Mouse (Mus musculus): ENCODE results near the gene Zfp57. TPM values are rescaled to one million over a fixed set of nuclear protein-coding genes. Genes with fewer than 3 reads are reported as not detected.

Gene Zfp57
- polyA plus RNA-seq (2015; fragmentation: Nextera tagmentation; extraction: Ambion mirVana) = 8.6 and 9.0 TPM in 2 replicates

DNA sequence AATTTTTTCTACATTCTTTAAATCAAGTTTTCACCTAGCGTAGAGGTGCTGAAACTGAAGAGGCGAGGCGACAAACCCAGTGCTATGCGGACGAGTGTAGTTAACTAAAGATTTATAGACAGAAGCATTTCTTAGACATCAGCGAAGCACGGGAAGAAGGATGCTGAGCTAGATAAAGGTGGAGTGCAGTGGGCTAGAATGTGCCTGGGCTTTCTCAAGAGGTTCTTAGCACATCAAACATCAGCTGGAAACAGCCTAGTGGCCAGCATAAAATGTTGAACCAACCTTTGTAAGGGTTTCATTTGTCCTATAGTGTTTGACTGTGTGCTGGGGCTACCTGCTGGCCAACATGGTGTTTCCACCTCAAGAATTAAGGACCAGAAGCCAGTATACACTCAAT is at the start of gene Zfp57:
Gene Zfp57 (plus strand): TSS at position 301 of the 400 bp plus-strand sequence.
- ATAC-seq = no peak
- TF ChIP-seq CTCF (IDR thresholded peaks at IDR 0.05; ENCODE audit: low read depth) = no peak
- Histone ChIP-seq H3K9ac (ENCODE audit: low read depth, low read length) (no peak within 1 kb of the TSS), H3K9me3 (ENCODE audit: control insufficient read depth) (no peaks in the 10 kb centered on the region), H3K36me3 (ENCODE audit: control insufficient read depth, insufficient read depth) (no peaks in the 10 kb centered on the region), H3K4me3 (ENCODE audit: low read depth, low read length) (no peak within 1 kb of the TSS), H3K4me2 (replicated peaks; ENCODE audit: low read depth) (peak within 1 kb of the TSS; percentile 84; the same call in 1 of the 2 replicates), H3K27ac (ENCODE audit: low read depth, low read length) (no peak within 1 kb of the TSS), H3K4me1 (replicated peaks; ENCODE audit: control insufficient read depth, insufficient read depth, low read length) (0 out of 2 replicates have a peak, but pooled peaks cover 3% of the 10 kb centered on the region), H3K27me3 (replicated peaks; ENCODE audit: control insufficient read depth, insufficient read depth, low read length) (no peaks in the 10 kb centered on the region)
- WGBS = 90% methylated on average over 7 of the region's 7 CpGs

DNA sequence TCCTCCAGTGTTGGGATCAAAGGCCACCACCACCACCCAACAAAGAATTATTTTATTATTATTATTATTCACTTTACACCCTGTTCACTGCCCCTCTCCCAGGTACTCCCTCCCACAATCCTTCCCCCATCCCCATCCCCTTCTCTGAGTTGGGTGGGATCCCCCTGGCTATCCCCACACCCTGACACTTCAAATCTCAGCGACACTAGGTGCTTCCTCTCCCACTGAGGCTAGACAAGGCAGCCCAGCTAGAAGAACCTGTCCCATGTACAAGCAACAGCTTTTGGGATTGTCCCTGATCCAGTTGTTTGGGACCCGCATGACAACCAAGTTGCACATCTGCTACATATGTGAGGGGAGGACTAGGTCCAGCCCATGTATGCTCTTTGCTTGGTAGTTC is 48.3 kb upstream of the Zfp57 start:
- Histone ChIP-seq H3K4me3 (ENCODE audit: low read depth, low read length) (no peak overlapping the region), H3K9me3 (ENCODE audit: control insufficient read depth) (no peaks in the 10 kb centered on the region), H3K4me2 (replicated peaks; ENCODE audit: low read depth) (no peak overlapping the region), H3K27me3 (replicated peaks; ENCODE audit: control insufficient read depth, insufficient read depth, low read length) (no peaks in the 10 kb centered on the region), H3K9ac (ENCODE audit: low read depth, low read length) (no peak overlapping the region), H3K4me1 (replicated peaks; ENCODE audit: control insufficient read depth, insufficient read depth, low read length) (peaks cover 3% of the 10 kb centered on the region; the same call in 1 of the 2 replicates), H3K36me3 (ENCODE audit: control insufficient read depth, insufficient read depth) (peaks cover 23% of the 10 kb centered on the region), H3K27ac (ENCODE audit: low read depth, low read length) (no peak overlapping the region)
- 88% methylated on average over 2 of the region's 2 CpGs for WGBS
- no peak for TF ChIP-seq CTCF (IDR thresholded peaks at IDR 0.05; ENCODE audit: low read depth)
- no peak for ATAC-seq

DNA sequence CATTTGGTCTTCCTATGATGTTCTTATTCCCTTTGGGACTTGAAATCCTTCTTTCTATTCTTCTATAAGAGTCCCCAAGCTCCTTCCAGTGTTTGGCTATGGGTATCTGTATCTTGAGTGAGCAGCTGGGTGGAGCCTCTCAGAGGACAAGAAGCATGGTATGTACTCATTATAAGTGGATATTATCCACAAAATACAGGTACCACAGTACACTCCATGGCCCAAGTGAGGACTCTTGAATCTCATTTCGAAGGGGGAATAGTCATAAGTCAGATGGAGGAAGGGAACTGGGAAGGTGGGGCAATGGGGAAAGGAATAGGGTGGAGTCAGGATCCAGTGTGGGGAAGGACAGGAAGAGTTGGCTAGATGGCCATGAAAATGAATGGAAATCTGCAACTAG is 47.9 kb upstream of the Zfp57 start:
- H3K9ac ChIP-seq (ENCODE audit: low read depth, low read length) = no peak overlapping the region
- no peak for TF ChIP-seq CTCF (IDR thresholded peaks at IDR 0.05; ENCODE audit: low read depth)
- peaks cover 4% of the 10 kb centered on the region; the same call in 1 of the 2 replicates for H3K4me1 ChIP-seq (replicated peaks; ENCODE audit: control insufficient read depth, insufficient read depth, low read length)
- no peak overlapping the region for H3K27ac ChIP-seq (ENCODE audit: low read depth, low read length)
- WGBS = 97% methylated on average over 1 of the region's 1 CpGs
- peaks cover 23% of the 10 kb centered on the region for H3K36me3 ChIP-seq (ENCODE audit: control insufficient read depth, insufficient read depth)
- H3K9me3 ChIP-seq (ENCODE audit: control insufficient read depth) = no peaks in the 10 kb centered on the region
- H3K27me3 ChIP-seq (replicated peaks; ENCODE audit: control insufficient read depth, insufficient read depth, low read length) = no peaks in the 10 kb centered on the region
- no peak overlapping the region for H3K4me2 ChIP-seq (replicated peaks; ENCODE audit: low read depth)
- no peak overlapping the region for H3K4me3 ChIP-seq (ENCODE audit: low read depth, low read length)
- ATAC-seq = no peak

DNA sequence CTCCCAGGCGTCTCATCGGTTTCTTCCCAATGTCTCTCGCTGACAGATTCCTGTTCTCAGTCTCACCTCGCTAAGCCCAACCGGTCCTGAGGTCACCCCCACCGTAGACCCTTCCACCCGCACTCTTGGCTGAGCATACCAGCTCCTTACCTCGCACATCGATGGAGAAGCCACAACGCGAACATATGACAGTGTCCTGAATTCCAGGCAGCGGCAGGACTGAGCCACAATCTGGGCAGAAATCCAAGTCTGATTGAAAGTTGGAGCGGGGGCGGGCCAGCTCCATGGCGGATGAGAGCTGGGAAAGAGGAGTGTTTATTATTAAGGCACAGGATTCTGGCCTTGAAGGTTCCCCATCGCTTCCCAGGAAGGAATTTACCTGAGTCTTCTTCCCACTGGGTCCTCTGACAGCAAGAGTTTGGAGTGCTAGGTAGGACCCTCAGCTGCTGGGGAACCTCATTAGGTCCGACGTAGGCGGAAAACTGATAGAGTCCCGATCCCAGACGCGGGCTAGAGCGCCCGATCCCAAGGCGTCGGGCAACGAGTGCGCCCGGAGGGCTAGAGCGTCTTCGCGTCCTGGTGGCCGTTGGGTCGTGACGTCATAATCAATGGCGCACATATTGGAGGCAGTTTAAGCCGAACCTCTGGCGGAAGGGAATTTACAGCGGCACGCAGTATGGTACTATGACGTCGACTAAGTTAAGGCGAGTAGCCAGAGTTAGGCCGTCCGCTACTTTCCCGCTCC is 42.8 kb upstream of the Zfp57 start, which contains the start of the genes Znrd1 and Znrd1as:
Gene Znrd1 (minus strand): TSS at position 561 of the 745 bp plus-strand sequence.
Gene Znrd1as (plus strand): TSS at position 594 of the 745 bp plus-strand sequence.
- no peak; the same call in 1 of the 2 replicates for TF ChIP-seq CTCF (IDR thresholded peaks at IDR 0.05; ENCODE audit: low read depth)
- peak within 1 kb of the TSS; percentile 47 for H3K27ac ChIP-seq (ENCODE audit: low read depth, low read length)
- H3K36me3 ChIP-seq (ENCODE audit: control insufficient read depth, insufficient read depth) = peaks cover 13% of the 10 kb centered on the region
- peaks cover 4% of the 10 kb centered on the region; the same call in 1 of the 2 replicates for H3K4me1 ChIP-seq (replicated peaks; ENCODE audit: control insufficient read depth, insufficient read depth, low read length)
- H3K4me3 ChIP-seq (ENCODE audit: low read depth, low read length) = peak within 1 kb of the TSS; percentile 56
- H3K4me2 ChIP-seq (replicated peaks; ENCODE audit: low read depth) = peak within 1 kb of the TSS; percentile 75
- H3K9me3 ChIP-seq (ENCODE audit: control insufficient read depth) = no peaks in the 10 kb centered on the region
- H3K27me3 ChIP-seq (replicated peaks; ENCODE audit: control insufficient read depth, insufficient read depth, low read length) = no peaks in the 10 kb centered on the region
- peak; percentile 99 for ATAC-seq
- WGBS = under 1% methylated on average over 46 of the region's 46 CpGs
- H3K9ac ChIP-seq (ENCODE audit: low read depth, low read length) = peak within 1 kb of the TSS; percentile 74

DNA sequence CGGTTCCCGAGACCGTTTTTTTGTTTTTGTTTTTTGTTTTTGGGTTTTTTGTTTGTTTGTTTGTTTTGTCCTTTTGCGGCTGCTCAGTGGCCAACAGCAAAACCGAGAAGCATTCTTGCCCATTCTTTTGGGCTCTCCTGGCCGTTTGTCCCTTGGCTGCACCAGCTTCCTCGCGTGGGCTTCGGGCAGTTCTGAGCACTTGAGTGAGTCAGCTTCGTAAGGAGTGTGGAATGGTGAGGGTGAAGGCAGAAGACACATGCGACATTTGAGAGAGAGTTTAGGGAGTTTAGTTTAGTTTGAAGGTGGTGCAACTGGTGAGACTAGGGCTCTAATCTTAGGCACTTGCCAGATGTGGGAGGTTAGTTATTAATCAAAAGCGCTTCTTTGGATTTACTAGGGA is 42.1 kb upstream of the Zfp57 start:
- WGBS = 8% methylated on average over 12 of the region's 12 CpGs
- no peak for TF ChIP-seq CTCF (IDR thresholded peaks at IDR 0.05; ENCODE audit: low read depth)
- H3K36me3 ChIP-seq (ENCODE audit: control insufficient read depth, insufficient read depth) = peaks cover 9% of the 10 kb centered on the region
- H3K4me3 ChIP-seq (ENCODE audit: low read depth, low read length) = peak overlapping the region; percentile 56
- H3K9me3 ChIP-seq (ENCODE audit: control insufficient read depth) = no peaks in the 10 kb centered on the region
- peak overlapping the region; percentile 75 for H3K4me2 ChIP-seq (replicated peaks; ENCODE audit: low read depth)
- H3K27me3 ChIP-seq (replicated peaks; ENCODE audit: control insufficient read depth, insufficient read depth, low read length) = no peaks in the 10 kb centered on the region
- H3K27ac ChIP-seq (ENCODE audit: low read depth, low read length) = peak overlapping the region; percentile 47
- H3K9ac ChIP-seq (ENCODE audit: low read depth, low read length) = peak overlapping the region; percentile 74
- ATAC-seq = no peak
- peaks cover 4% of the 10 kb centered on the region; the same call in 1 of the 2 replicates for H3K4me1 ChIP-seq (replicated peaks; ENCODE audit: control insufficient read depth, insufficient read depth, low read length)

DNA sequence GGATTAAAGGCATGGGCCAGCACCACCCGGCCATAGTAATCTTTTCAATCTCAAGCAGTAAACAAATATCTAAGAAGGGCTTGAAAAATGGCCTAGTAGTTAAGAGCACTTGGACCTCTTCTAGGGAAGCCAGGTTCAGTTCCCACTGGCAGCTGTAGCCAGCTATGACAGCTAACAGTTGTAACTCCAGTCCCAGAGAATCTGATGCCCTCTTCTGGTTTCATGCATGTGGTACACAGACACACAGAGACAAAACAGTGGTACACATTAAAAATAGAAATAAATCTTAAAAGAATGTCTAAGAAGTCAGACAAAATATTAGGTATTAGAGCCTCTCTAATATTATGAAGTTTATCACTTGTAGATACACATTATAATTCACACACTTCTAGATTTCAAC is 39.8 kb upstream of the Zfp57 start:
- no peak for ATAC-seq
- H3K27me3 ChIP-seq (replicated peaks; ENCODE audit: control insufficient read depth, insufficient read depth, low read length) = no peaks in the 10 kb centered on the region
- peaks cover 4% of the 10 kb centered on the region; the same call in 1 of the 2 replicates for H3K4me1 ChIP-seq (replicated peaks; ENCODE audit: control insufficient read depth, insufficient read depth, low read length)
- H3K4me2 ChIP-seq (replicated peaks; ENCODE audit: low read depth) = no peak overlapping the region
- TF ChIP-seq CTCF (IDR thresholded peaks at IDR 0.05; ENCODE audit: low read depth) = peak; percentile 29
- 48% methylated on average over 1 of the region's 1 CpGs for WGBS
- no peak overlapping the region for H3K4me3 ChIP-seq (ENCODE audit: low read depth, low read length)
- H3K27ac ChIP-seq (ENCODE audit: low read depth, low read length) = no peak overlapping the region
- peaks cover 1% of the 10 kb centered on the region; the same call in 1 of the 2 replicates for H3K36me3 ChIP-seq (ENCODE audit: control insufficient read depth, insufficient read depth)
- no peak overlapping the region for H3K9ac ChIP-seq (ENCODE audit: low read depth, low read length)
- H3K9me3 ChIP-seq (ENCODE audit: control insufficient read depth) = no peaks in the 10 kb centered on the region

Measured in intestine, postnatal 0 days (tissue).